Mouse (Mus musculus) bone marrow macrophage, adult 2 months (primary cell): ENCODE measurements around the gene Synrg.

Experiments
- CTCF ChIP-seq: IDR thresholded peaks from 2 replicates; pipeline ENCODE4 v1.5.1; 2012; ENCODE audit warnings: low read depth, mild to moderate bottlenecking, low read length, moderate library complexity
- POLR2A ChIP-seq: IDR thresholded peaks from 2 replicates; pipeline ENCODE4 v1.6.1; 2012; ENCODE audit warnings: mild to moderate bottlenecking, low read depth, low read length, borderline replicate concordance

DNA sequence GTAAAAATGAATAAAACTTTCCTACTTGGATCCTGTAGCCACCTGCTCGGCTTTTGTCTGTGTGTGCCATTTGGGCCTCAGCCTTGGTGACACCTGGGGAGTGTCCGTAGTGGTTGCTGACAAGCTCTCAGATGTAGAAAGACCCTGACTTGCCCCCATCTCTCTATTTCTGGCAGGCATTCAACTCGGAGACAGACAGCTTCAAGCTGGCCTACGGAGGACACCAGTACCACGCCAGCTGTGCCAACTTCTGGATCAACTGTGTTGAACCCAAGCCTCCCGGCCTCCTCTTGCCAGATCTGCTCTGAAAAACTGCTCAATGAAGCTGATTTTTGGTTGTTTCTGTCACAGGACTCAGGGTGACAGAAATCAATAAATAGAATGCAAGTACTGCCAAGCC lies 76.4 kb downstream of the Synrg start:
- TF ChIP-seq CTCF (no peak), POLR2A (no peak)
